Mouse (Mus musculus): Measurements from ENCODE around the gene Ncln. TPM values are rescaled to one million over a fixed set of nuclear protein-coding genes. Genes with fewer than 3 reads are reported as not detected.
A peak's percentile ranks its signal among the peaks of the same experiment; 100 is the strongest.

The Ncln gene
- polyA plus RNA-seq, 1 experiment from 2014 or later: 69.7 TPM

DNA sequence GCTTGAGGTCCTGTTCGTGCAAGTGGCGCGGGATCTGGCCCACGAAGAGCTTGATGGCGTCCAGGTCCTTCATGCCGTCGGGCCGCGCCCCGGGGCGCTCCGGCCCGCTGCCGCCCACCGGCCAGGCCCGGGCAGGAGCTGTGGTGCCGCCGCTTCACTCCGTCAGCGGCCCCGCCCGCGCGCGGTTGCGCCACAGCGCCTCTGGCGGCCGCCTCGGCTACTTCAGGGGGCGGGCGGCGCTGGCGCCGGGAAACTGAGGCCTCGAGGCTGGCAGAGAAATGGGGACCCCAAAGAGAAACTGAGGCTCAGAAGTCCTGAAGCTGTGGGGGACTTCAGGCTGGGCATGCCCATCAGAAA lies 13.7 kb downstream of the Ncln start, which contains the start of gene Celf5:
Gene Celf5 (minus strand): TSS at position 177 of the 357 bp plus-strand sequence.
- WGBS: 0% methylated on average over 36 of the region's 36 CpGs
- peak; percentile 51 for ATAC-seq (replicated peaks)
- H3K4me2 ChIP-seq: peak within 1 kb of the TSS; percentile 77
- peak within 1 kb of the TSS; percentile 86 for H3K4me3 ChIP-seq
- H3K9me3 ChIP-seq: no peaks in the 10 kb centered on the region
- peak within 1 kb of the TSS; percentile 89 for H3K27ac ChIP-seq
- peaks cover 55% of the 10 kb centered on the region for H3K4me1 ChIP-seq
- peaks cover 10% of the 10 kb centered on the region; the same call in 1 of the 2 replicates for H3K36me3 ChIP-seq (replicated peaks)
- H3K9ac ChIP-seq: peak within 1 kb of the TSS; percentile 95
- H3K27me3 ChIP-seq (replicated peaks): no peaks in the 10 kb centered on the region

DNA sequence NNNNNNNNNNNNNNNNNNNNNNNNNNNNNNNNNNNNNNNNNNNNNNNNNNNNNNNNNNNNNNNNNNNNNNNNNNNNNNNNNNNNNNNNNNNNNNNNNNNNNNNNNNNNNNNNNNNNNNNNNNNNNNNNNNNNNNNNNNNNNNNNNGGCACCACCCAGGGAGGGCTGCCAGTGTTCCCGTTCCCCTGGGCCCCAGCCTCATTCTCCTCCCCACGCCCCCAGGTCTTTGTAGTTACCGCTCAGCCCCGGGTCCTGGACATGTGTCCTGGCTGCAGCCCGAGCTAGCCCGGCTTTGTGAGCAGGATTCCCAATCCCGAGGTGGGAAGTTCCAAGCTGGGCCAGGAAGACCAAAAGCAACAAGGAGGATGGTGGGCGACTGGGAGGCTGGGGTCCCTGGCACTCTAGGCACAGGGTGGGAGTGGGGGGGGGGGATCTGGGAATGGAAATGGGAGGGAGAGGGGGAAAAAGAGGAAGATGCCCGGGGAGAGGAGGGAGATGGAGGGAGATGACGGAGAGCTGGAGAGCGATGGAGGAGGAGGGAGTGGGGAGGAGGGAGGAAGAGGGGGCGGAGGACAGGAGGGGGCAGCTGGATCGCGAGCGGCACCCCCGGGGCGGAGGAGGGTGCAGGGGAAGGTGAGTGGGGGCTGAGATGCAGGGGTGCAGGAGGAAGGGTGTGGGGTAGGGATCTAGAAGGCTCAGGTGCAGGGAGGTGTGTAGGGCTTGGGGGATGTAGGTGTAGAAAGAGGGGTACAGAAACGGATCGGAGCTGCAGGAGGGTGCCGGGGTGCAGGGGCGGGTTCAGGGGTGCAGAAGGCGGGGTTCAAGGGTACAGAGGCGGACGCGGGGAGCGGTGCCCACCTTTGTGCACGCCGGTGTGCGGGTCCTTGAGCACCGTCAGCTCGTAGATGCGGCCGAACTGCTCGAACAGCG lies 14.3 kb downstream of the Ncln start:
- H3K4me2 ChIP-seq: peak overlapping the region; percentile 77
- WGBS: 2% methylated on average over 35 of the region's 35 CpGs
- ATAC-seq (replicated peaks): peak; percentile 40
- peak overlapping the region; percentile 95 for H3K9ac ChIP-seq
- peak overlapping the region; percentile 86 for H3K4me3 ChIP-seq
- H3K27me3 ChIP-seq (replicated peaks): no peaks in the 10 kb centered on the region
- peaks cover 61% of the 10 kb centered on the region for H3K4me1 ChIP-seq
- H3K27ac ChIP-seq: peak overlapping the region; percentile 89
- H3K36me3 ChIP-seq (replicated peaks): peaks cover 5% of the 10 kb centered on the region; the same call in 1 of the 2 replicates
- no peaks in the 10 kb centered on the region for H3K9me3 ChIP-seq

DNA sequence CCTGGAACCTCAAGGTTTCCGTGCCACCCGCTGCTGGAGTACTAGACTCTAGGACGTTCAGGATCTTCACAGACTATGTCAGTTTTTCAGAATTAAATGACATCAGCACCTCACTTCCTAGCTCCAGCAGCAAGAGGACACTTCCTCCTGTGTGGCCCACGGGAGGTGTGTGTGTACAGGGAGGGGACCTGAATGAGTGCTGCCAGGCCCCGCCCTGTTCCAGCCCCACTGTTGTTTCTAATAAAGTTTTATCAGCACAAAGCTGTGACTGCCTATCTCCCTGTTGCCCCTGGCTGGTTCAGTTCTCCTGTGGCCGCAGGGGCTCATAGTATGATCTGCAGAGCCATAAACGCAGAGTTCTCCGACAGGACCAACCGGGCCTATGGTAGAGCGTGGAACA lies 21.7 kb downstream of the Ncln start:
- Histone ChIP-seq H3K9me3 (no peaks in the 10 kb centered on the region), H3K27me3 (replicated peaks) (no peaks in the 10 kb centered on the region), H3K4me2 (no peak overlapping the region), H3K36me3 (replicated peaks) (0 out of 2 replicates have a peak, but pooled peaks cover 2% of the 10 kb centered on the region), H3K4me3 (no peak overlapping the region), H3K27ac (peak overlapping the region; percentile 92), H3K4me1 (peaks cover 70% of the 10 kb centered on the region), H3K9ac (no peak overlapping the region)
- ATAC-seq (replicated peaks): no peak
- WGBS: 85% methylated on average over 10 of the region's 10 CpGs

DNA sequence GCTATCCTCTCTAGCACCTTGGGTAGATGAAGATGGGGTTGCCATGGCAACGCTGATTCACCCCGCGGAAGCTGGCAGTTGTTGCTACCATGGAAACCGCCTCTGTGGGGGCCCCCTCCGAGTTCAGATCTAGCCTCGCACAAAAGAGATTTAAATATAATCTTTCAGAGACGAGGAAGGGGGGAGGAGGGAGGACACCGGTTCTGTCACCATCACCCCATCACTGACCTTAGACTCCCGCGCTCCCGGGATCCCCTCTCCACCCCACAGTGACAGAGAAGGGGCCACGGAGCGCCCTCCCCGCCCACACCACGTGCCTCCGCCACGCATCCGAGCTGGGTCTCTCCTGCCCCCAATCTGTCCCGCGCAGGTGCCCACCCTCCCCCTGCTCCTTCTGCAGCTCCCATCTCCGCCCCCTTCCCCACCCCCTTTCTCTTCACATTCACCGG lies 23.2 kb downstream of the Ncln start:
- H3K4me1 ChIP-seq: peaks cover 60% of the 10 kb centered on the region
- no peaks in the 10 kb centered on the region for H3K9me3 ChIP-seq
- H3K36me3 ChIP-seq (replicated peaks): peaks cover 6% of the 10 kb centered on the region; the same call in 1 of the 2 replicates
- under 1% methylated on average over 21 of the region's 22 CpGs for WGBS
- H3K27ac ChIP-seq: peak overlapping the region; percentile 92
- no peaks in the 10 kb centered on the region for H3K27me3 ChIP-seq (replicated peaks)
- peak overlapping the region; percentile 77 for H3K4me2 ChIP-seq
- peak overlapping the region; percentile 66 for H3K9ac ChIP-seq
- peak; percentile 87 for ATAC-seq (replicated peaks)
- peak overlapping the region; percentile 45 for H3K4me3 ChIP-seq

- Histone ChIP-seq H3K9ac (peak overlapping the region; percentile 66), H3K4me2 (peak overlapping the region; percentile 77), H3K4me3 (peak overlapping the region; percentile 45), H3K4me1 (peaks cover 55% of the 10 kb centered on the region), H3K27ac (peak overlapping the region; percentile 92), H3K9me3 (no peaks in the 10 kb centered on the region), H3K27me3 (replicated peaks) (no peaks in the 10 kb centered on the region), H3K36me3 (replicated peaks) (peaks cover 11% of the 10 kb centered on the region; the same call in 1 of the 2 replicates)
- WGBS: 2% methylated on average over 18 of the region's 18 CpGs
- peak; percentile 41 for ATAC-seq (replicated peaks)
These were observed 23.7 kb downstream of the Ncln start for GRCm38 (mm10) chr10:81472403-81473002.

DNA sequence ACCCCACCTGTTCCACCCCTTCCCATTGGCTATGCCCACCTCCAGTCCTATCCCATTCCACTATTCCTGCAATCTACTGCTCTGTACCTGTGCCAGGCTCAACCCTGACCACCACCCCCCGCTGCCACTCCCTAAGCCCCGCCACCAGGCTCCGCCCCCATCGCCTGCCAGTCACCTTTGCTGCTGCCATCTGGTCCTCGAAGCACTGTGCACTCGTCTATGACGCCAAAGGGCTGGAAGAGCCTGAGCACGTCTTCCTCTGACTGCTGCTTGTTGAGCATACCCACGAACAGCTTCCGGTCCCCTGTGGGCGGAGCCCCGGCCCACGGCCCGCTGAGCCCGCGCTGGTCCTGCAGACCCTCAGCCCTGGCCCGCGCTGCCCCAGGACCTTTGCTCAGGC lies 25.7 kb downstream of the Ncln start:
- Histone ChIP-seq H3K36me3 (replicated peaks) (peaks cover 29% of the 10 kb centered on the region), H3K4me2 (no peak overlapping the region)
- 61% methylated on average over 18 of the region's 18 CpGs for WGBS

DNA sequence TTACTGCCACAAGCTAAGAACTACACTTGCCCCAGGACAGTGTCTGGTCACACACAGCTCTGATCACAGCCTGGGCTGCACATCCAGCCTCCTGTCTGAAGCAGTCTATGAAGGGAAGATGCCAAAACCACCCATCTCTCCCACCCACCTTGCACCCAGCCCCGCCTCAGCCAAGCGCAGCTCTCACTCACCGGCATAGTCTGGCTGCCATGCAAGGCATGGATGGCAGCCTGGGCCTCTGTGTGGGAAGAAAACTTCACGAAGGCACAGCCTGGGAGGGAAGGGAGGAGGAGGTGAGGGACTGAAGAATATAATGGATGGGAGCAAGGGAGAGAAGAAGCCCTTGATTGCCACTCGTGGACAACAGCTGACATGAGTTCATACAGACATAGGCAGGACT lies 26.9 kb downstream of the Ncln start:
- no peak overlapping the region for H3K4me2 ChIP-seq
- H3K27ac ChIP-seq: no peak overlapping the region
- no peak overlapping the region for H3K9ac ChIP-seq
- 90% methylated on average over 5 of the region's 5 CpGs for WGBS
- ATAC-seq (replicated peaks): no peak
- no peaks in the 10 kb centered on the region for H3K9me3 ChIP-seq
- H3K4me3 ChIP-seq: no peak overlapping the region
- peaks cover 47% of the 10 kb centered on the region for H3K4me1 ChIP-seq
- H3K27me3 ChIP-seq (replicated peaks): peaks cover 7% of the 10 kb centered on the region; the same call in 1 of the 2 replicates
- H3K36me3 ChIP-seq (replicated peaks): peaks cover 29% of the 10 kb centered on the region

More for the DNA sequence above, 25.7 kb downstream of the Ncln start:
- H3K4me3 ChIP-seq: no peak overlapping the region
- H3K27me3 ChIP-seq (replicated peaks): no peaks in the 10 kb centered on the region
- H3K9ac ChIP-seq: no peak overlapping the region
- H3K4me1 ChIP-seq: peaks cover 45% of the 10 kb centered on the region
- no peak overlapping the region for H3K27ac ChIP-seq
- ATAC-seq (replicated peaks): no peak
- no peaks in the 10 kb centered on the region for H3K9me3 ChIP-seq

DNA sequence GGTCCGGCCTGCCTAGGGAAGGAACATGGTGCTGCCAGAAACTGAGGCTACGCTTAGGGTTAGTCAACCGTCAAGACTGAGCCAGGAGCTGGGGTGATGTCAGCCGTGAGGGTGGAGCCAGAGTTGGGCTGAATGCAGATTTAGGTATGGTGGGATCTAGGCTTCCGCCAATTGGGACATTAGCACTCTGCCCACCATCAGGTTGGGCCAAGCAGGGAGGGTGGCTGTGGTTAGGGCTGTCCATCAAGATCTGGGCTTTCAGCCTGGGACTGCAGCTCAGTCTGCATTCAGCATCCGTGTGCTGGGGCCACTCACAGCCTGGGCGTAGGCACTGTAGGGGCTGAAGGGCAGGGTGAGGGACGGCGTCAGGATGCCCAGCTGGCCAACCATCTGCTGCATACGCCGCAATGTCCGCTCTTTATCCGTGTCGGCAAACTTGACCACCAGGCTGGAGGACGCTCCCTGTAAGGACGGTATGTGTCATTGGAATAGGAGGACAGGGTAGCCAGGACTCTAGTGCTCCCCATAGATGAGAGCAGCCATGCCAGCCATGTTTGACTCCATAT lies 28.4 kb downstream of the Ncln start:
- H3K4me2 ChIP-seq: no peak overlapping the region
- H3K4me3 ChIP-seq: no peak overlapping the region
- peaks cover 29% of the 10 kb centered on the region for H3K36me3 ChIP-seq (replicated peaks)
- H3K9ac ChIP-seq: no peak overlapping the region
- no peak overlapping the region for H3K27ac ChIP-seq
- no peaks in the 10 kb centered on the region for H3K9me3 ChIP-seq
- H3K4me1 ChIP-seq: peaks cover 37% of the 10 kb centered on the region
- WGBS: 85% methylated on average over 16 of the region's 16 CpGs
- ATAC-seq (replicated peaks): no peak
- peaks cover 18% of the 10 kb centered on the region; the same call in 1 of the 2 replicates for H3K27me3 ChIP-seq (replicated peaks)

DNA sequence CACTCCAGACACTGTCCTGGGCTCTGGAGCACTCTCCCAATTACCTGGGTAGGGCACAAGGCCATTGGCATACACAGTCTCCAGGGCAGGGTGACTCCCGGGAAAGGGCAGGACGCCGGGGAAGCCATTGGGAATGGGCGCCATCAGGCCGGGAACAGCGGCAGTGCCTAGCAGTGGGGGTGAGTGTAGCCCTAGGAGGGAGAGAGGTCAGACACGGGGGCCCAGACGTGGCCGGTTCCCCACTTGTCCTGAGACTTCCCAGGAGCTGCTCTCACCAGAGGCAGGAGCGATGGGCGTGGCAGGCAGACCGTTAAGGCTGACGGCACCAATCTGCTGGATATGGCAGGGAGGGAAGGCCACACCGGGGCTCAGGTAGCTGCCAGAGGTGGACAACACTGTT lies 29.3 kb downstream of the Ncln start:
- H3K4me1 ChIP-seq: peaks cover 29% of the 10 kb centered on the region
- no peak for ATAC-seq (replicated peaks)
- H3K4me3 ChIP-seq: no peak overlapping the region
- WGBS: 68% methylated on average over 14 of the region's 14 CpGs
- no peaks in the 10 kb centered on the region for H3K9me3 ChIP-seq
- H3K4me2 ChIP-seq: no peak overlapping the region
- H3K9ac ChIP-seq: no peak overlapping the region
- H3K36me3 ChIP-seq (replicated peaks): peaks cover 37% of the 10 kb centered on the region
- no peak overlapping the region for H3K27ac ChIP-seq
- peaks cover 26% of the 10 kb centered on the region for H3K27me3 ChIP-seq (replicated peaks)

DNA sequence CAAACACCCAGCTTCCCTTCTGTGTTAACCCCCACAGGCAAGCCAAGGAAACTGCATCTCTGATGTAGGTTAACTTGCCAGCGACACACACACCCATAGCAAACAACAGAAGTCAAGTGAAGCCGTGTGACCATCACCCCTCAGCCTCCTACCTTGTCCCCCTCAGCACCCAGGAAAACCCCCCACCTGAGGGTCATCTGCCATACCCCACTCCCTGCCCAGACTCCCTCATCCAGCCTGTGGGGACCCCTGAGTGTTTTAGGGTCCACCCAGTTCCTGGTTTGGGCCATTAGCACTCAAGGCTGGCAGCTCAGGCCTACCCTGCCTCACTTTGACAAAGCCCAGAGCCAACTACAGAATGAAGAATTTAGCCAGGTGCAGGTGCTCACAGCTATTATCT lies 30.1 kb downstream of the Ncln start:
- Histone ChIP-seq H3K4me3 (no peak overlapping the region), H3K27ac (no peak overlapping the region), H3K36me3 (replicated peaks) (peaks cover 37% of the 10 kb centered on the region), H3K9ac (no peak overlapping the region), H3K4me2 (no peak overlapping the region), H3K9me3 (no peaks in the 10 kb centered on the region), H3K27me3 (replicated peaks) (peaks cover 32% of the 10 kb centered on the region), H3K4me1 (peaks cover 23% of the 10 kb centered on the region)
- WGBS: 82% methylated on average over 2 of the region's 2 CpGs
- ATAC-seq (replicated peaks): no peak

- Histone ChIP-seq H3K4me3 (no peak overlapping the region), H3K27me3 (replicated peaks) (peaks cover 39% of the 10 kb centered on the region), H3K4me2 (no peak overlapping the region), H3K27ac (no peak overlapping the region), H3K36me3 (replicated peaks) (peaks cover 37% of the 10 kb centered on the region), H3K4me1 (peaks cover 15% of the 10 kb centered on the region), H3K9me3 (no peaks in the 10 kb centered on the region), H3K9ac (no peak overlapping the region)
- WGBS: 1% methylated on average over 5 of the region's 5 CpGs
- ATAC-seq (replicated peaks): peak; percentile 8
These were observed 30.9 kb downstream of the Ncln start for GRCm38 (mm10) chr10:81465265-81465645.

Data from midbrain, embryonic 15.5 days (tissue).